Mouse (Mus musculus): ENCODE data around the gene Usp34.
"Not testable (repeated sequence)": the region's sequence is repeated elsewhere in the genome, so short reads cannot be mapped to it uniquely, and the experiment has no call there.

Gene Usp34

DNA sequence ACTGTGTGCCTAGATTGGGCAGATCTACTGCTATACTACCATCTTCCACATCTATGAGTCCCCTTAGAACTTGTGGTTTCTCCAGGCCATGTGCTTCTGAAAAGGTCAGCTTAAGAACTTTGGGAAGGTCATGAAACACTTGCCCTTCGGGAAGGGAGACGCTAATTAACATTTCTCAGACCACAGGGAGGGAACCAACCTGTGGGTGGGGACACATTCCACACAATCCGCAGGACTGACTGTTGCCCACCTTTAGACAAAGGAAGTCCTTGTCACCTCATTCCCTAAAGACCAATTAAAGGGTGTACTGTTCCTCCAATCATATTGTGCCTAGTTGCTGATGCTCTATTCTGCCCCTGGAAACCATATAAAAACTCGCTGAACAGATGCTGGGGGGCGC is 198.1 kb downstream of the Usp34 start:
- not testable (repeated sequence) for DNase-seq

- DNase-seq = not testable (repeated sequence)
Measured at GRCm38 (mm10) chr11:23514785-23515184, 208.1 kb downstream of the Usp34 start.

GRCm38 (mm10) chr11:23515315-23515714 is 208.6 kb downstream of the Usp34 start:
- DNase-seq = no peak

GRCm38 (mm10) chr11:23518981-23519380 is 212.3 kb downstream of the Usp34 start:
- no peak for DNase-seq

DNA sequence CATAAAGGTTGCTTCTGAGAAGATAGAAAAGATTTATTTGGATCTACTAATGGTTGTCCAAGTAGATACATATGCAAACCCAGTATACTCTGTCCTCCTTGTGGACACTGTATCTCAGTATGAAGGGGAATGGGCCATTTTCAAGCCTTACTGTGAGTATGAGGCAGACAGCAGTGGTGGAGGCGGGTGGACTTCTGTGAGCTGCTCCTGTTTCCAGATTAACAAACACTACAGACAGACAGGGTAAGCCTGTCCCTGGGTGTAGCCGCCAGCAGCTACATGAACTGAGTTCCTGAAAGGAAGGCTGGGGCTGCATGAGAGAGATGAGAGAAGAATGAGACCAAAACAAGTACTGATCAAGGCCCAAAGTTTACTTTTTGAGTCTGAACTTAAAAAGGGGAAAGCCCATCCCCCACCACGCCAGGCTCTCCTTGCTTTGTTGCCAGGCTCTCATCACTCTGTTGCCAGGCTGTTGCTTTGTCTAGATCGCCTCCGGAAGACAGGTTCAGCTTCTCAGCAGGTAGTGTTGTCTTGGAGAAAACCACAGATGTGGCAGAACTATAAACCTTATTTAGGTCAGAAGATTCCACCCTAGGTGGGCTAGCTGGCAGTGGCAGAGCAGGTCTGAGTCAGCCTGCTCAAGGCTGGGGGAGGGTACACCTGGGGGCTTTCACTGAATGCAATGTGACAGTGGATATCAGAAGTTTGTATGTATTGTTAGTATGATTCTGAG is 213.9 kb downstream of the Usp34 start, which contains the start of gene 1700093K21Rik:
Gene 1700093K21Rik (minus strand): TSS at position 683 of the 733 bp plus-strand sequence.
- DNase-seq = no peak

- no peak for DNase-seq
Measured at GRCm38 (mm10) chr11:23537446-23537845, 230.8 kb downstream of the Usp34 start.

Data from kidney, postnatal 14 days (tissue).